Mouse (Mus musculus) myocyte (in vitro differentiated cells): ENCODE results near the gene Myo1e.

ENCODE experiments used
- CEBPB ChIP-seq: IDR thresholded peaks from 2 replicates; pipeline ENCODE4 v1.6.1; 2011; ENCODE audit warnings: mild to moderate bottlenecking, moderate library complexity; ENCODE audit not compliant: poor library complexity, insufficient read depth, severe bottlenecking
- E2F4 ChIP-seq: IDR thresholded peaks from one replicate; pipeline ENCODE4 v1.6.1; 2011; ENCODE audit warnings: mild to moderate bottlenecking, control low read depth, moderate library complexity; ENCODE audit not compliant: insufficient read depth
- MAX ChIP-seq: IDR thresholded peaks from one replicate; pipeline ENCODE4 v1.6.1; 2011; ENCODE audit warnings: low read depth, mild to moderate bottlenecking, control low read depth
- MYOD1 ChIP-seq, 3 experiments: IDR thresholded peaks; one replicate each; pipeline ENCODE4 v1.6.1; 2011; ENCODE audit warnings: control low read depth in 2 of 3, low read depth in 2 of 3, mild to moderate bottlenecking in 2 of 3, moderate library complexity in 1 of 3; ENCODE audit not compliant: insufficient read length in 2 of 3, control insufficient read depth in 1 of 3
- MYOG ChIP-seq, 3 experiments: IDR thresholded peaks; one replicate each; pipeline ENCODE4 v1.6.1; 2011; ENCODE audit warnings: control low read depth in 2 of 3, low read depth in 2 of 3, mild to moderate bottlenecking in 2 of 3; ENCODE audit not compliant: insufficient read length in 2 of 3, control insufficient read depth in 1 of 3, insufficient read depth in 1 of 3
- POLR2A ChIP-seq: IDR thresholded peaks from one replicate; pipeline ENCODE4 v1.6.1; 2011; ENCODE audit warnings: low read depth, mild to moderate bottlenecking, control low read depth, moderate library complexity; ENCODE audit not compliant: insufficient read length
- POLR2AphosphoS2 ChIP-seq: IDR thresholded peaks from one replicate; pipeline ENCODE4 v1.6.1; 2011; ENCODE audit warnings: low read depth, control low read depth; ENCODE audit not compliant: insufficient read length
- REST ChIP-seq: IDR thresholded peaks from one replicate; pipeline ENCODE4 v1.6.1; 2011; ENCODE audit warnings: mild to moderate bottlenecking, control low read depth, moderate library complexity; ENCODE audit not compliant: insufficient read depth, insufficient read length
- SRF ChIP-seq: IDR thresholded peaks from one replicate; pipeline ENCODE4 v1.6.1; 2011; ENCODE audit warnings: low read depth; ENCODE audit not compliant: control insufficient read depth, insufficient read length
- TCF12 ChIP-seq: IDR thresholded peaks from one replicate; pipeline ENCODE4 v1.6.1; 2011; ENCODE audit warnings: mild to moderate bottlenecking, control low read depth; ENCODE audit not compliant: poor library complexity, insufficient read depth, severe bottlenecking
- TCF3 ChIP-seq: IDR thresholded peaks from one replicate; pipeline ENCODE4 v1.6.1; 2011; ENCODE audit warnings: low read depth, control low read depth; ENCODE audit not compliant: insufficient read length
- USF1 ChIP-seq: IDR thresholded peaks from one replicate; pipeline ENCODE4 v1.6.1; 2011; ENCODE audit warnings: low read depth, mild to moderate bottlenecking, control low read depth, moderate library complexity

DNA sequence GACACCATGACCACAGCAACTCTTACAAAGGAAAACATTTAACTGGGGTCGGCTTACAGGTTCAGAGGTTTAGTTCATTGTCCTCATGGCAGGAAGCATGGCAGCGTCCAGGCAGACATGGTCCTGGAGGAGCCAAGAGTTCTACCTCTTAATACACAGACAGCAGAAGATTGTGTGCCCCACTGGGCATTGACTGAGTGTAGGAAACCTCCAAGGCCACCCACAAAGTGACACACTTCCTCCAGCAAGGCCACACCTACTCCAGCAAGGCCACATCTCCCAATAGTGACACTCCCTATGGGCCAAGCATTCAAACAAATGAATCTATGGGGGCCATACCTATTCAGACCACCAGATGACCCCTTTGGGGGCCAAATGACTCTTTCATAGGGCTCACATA lies 188.9 kb downstream of the Myo1e start:
- no peak for TF ChIP-seq USF1
- no peak for TF ChIP-seq POLR2A
- no peak for TF ChIP-seq SRF
- TF ChIP-seq REST, result no peak
- TF ChIP-seq E2F4, result no peak
- TF ChIP-seq MAX, result no peak
- TF ChIP-seq MYOG (IDR thresholded peaks at IDR 0.05; ENCODE audit: control insufficient read depth in 1 of 3, insufficient read depth in 1 of 3, insufficient read length in 2 of 3, low read depth in 2 of 3), result no peak
- no peak for TF ChIP-seq TCF12
- TF ChIP-seq CEBPB, result no peak
- TF ChIP-seq TCF3, result no peak
- TF ChIP-seq POLR2AphosphoS2, result no peak
- no peak for TF ChIP-seq MYOD1 (IDR thresholded peaks at IDR 0.05; ENCODE audit: control insufficient read depth in 1 of 3, insufficient read length in 2 of 3, low read depth in 2 of 3)
